Mouse (Mus musculus) heart, postnatal 14 days (tissue): Measurements from ENCODE around the gene Iqcn. TPM values are rescaled to one million over a fixed set of nuclear protein-coding genes. Genes with fewer than 3 reads are reported as not detected.

Experiments used
- DNase-seq, 2 experiments: peaks; one replicate each; pipeline ENCODE4 v3.0.0; 2021 to 2022
- intact Hi-C: fragments of 180-260 bp; cut with DNase I; formaldehyde crosslinking; loops from one replicate; pipeline ENCODE4 v1.15.1; 2025
- total RNA-seq, 2 experiments: library from RNA; stranded (reverse); gene quantifications; 2 replicates each; pipeline ENCODE4 v1.2.3; 2021

Gene Iqcn
- total RNA-seq, 2 experiments from 2014 or later, result 0.10 to 0.12 TPM

DNA sequence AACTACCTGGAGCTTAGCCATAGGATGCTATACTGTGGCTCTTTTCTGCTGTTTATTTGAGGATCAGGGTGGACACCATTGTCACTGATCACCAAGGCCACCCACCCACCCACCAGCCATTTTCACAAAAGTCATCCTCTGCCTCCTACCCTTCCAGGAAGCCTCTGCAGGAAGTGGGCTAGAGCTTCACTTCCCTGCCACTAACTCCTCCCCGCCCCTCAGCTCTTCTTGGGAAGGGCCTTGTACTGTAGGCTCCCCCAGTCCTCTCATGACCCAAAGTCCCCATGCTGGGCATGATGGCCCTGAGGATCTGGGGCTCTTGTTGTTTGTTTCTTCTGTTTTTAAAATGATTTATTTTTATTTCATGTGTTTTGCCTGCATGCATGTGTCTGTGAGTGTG, 27.9 kb upstream of the Iqcn start:
- DNase-seq, result no peak
- intact Hi-C loops, result loop anchor here (2.0 kb wide), 1 partner anchor 19 kb away; no protein-coding TSS in a partner anchor

DNA sequence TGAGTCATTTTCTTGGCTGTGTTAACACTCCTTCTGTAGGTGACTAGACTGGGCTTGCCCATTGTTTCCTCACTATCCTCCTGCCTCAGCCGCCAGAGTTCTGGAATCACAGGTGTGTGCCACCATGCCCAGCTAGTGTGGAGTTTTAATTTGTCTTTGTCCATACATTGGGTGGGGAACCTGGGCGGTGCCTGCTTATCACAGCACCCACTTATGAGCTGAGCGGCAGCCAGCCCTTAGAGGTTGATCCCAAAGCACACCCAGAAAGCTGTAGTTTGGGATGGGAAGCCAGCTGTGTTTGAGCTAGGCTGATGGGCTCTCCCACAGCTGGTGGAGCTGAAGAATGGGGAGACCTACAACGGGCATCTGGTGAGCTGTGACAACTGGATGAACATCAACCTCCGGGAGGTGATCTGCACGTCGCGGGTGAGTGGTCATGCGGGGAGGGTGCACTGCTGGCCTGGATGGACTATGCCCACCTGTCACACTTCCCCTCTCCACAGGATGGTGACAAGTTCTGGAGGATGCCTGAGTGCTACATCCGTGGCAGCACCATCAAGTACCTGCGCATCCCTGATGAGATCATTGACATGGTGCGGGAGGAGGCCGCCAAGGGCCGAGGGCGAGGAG, 25.7 kb upstream of the Iqcn start:
- no peak for DNase-seq
- intact Hi-C loops, result no loop called here

- intact Hi-C loops, result no loop called here
Observed at GRCm38 (mm10) chr8:70678679-70679078, 24.6 kb upstream of the Iqcn start.

DNA sequence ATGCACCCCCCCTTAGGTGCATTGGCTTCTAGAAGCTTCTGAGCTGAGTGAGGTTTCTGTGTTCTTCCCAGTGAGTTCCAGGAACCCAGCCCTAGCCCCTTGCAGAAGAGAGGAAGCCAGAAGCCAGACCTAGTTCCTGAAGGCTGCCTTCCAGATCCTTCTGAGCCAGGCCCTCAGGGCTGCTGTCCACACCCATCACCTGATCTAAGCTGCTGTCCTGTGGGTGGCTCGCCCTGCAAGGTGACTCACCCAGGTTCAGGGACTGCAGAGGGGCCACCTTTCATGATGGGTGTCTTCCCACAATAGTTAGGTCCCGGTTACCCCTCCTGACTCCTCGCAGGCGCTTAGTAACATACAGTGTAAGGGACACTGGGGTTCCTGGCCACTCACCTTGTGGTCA, 23.9 kb upstream of the Iqcn start:
- no peak for DNase-seq
- intact Hi-C loops, result no loop called here

More at GRCm38 (mm10) chr8:70678679-70679078, 24.6 kb upstream of the Iqcn start:
- DNase-seq, result no peak

GRCm38 (mm10) chr8:70680039-70680438, 23.2 kb upstream of the Iqcn start:
- no peak for DNase-seq
- intact Hi-C loops, result no loop called here

DNA sequence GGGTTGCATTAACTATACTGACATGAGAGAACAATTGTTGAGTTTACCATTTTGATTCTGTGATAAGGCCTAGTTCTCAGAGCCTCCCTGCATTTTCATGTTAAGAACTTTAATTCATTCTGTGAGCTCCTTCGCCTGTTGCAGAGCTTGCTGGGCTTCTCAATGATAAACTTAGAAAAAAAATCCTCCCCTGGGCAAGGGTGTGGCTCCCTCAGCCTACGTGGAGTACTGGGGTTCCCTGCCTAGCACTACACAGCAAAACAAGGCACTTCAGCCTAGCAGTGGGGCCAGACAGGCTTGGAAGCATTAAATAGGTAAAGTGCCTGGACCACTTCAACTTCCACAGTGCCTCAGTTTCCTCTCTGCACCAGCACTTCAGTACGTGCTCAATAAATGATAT, 21.8 kb upstream of the Iqcn start:
- intact Hi-C loops, result no loop called here
- DNase-seq, result no peak

DNA sequence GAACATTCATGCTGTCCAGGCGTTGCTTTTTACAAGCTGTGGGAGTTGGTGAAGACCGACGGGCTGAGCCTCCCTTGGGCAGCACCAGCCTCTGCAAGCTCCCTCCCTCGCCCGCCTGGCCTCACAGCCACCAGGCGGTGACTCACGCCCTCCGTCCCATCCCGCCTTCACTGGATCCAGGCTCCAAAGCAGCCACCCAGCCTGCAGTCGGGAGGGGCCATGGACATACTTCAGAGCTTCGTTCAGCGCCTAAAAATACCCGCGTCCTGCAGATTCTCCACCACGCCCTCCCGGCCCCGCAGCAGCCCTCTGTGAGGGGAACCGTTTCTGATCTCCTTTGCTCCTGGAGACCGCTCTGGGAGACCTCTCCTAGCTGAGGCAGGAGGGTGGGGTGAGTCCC, 21.1 kb upstream of the Iqcn start:
- intact Hi-C loops, result no loop called here
- DNase-seq, result peak; percentile 81 to 86

GRCm38 (mm10) chr8:70682692-70683091, 20.6 kb upstream of the Iqcn start:
- intact Hi-C loops, result no loop called here
- DNase-seq, result no peak

DNA sequence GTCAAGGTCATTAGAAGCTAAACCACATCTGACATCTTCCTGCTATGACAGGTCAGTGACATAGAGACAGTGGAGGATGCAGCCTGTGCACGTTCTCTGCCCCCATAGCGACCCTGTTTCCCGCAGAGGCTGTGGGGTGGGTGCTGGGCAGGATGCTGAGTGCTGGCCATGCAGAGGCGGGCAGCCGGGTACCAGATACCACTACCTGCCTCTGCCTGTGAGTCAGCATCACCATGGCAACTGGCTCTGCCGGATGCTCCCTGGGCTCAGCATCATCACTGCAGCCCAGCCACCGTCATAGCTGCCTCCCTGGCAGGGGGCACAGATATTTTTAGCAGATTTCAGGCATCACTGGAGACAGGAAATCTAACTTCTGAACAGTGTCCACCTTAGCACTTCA, 19.0 kb upstream of the Iqcn start:
- intact Hi-C loops, result no loop called here
- no peak for DNase-seq

GRCm38 (mm10) chr8:70687576-70687975, 15.7 kb upstream of the Iqcn start:
- intact Hi-C loops, result no loop called here
- DNase-seq, result peak; percentile 73 to 88

- no peak for DNase-seq
- intact Hi-C loops, result no loop called here
Observed at GRCm38 (mm10) chr8:70688136-70688535, 15.1 kb upstream of the Iqcn start.

DNA sequence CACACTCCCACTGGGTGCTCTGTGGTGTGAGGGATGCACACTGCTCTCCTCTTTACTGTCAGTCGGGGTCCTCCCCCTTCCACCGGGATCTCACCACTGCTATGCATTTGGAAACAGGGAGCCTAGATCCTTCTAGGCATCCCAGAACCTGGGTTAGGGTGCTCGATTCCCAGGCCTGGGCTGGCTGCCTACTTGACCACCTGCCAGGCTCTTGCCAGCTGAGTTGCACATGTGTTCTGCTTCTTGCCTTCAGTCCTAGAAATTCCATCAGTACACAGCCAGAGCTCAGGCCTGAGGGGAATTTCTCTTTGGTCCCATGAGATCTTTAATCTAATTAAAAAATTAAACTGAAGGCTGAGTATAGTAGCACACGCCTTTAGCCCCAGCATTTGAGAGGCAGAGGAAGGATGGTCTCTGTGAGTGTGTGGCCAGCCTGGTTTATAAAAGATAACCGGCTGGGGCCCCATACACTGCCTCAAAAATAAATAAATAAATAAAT, 13.3 kb upstream of the Iqcn start:
- DNase-seq, result no peak
- intact Hi-C loops, result no loop called here

GRCm38 (mm10) chr8:70691230-70691629, 12.0 kb upstream of the Iqcn start:
- no peak for DNase-seq
- intact Hi-C loops, result no loop called here

DNA sequence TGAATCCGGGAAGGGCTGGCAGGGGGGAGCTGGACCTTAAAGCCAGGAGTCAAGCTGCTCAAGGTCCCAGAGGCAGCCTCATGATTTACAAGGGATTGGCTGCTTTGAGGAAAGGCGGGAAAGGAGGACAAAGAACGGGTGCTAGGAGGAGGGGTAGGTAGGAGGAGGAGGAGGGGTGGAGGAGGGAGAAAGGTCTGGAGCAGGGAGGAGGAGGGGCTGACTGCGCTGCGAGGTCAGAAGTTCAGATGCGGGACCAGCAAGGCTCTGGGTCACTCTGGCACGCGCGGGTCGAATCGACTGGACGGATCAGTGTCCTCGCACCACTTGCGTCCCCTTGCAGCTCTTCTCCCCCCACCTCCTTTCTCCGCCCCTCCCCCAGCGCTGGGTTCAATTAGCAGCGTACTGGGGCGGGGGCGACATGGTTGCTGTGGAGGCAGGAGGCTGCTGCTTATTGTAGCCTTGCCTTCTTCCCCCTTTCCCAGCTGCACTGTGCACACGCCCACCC, 11.5 kb upstream of the Iqcn start:
- intact Hi-C loops, result no loop called here
- DNase-seq, result no peak

DNA sequence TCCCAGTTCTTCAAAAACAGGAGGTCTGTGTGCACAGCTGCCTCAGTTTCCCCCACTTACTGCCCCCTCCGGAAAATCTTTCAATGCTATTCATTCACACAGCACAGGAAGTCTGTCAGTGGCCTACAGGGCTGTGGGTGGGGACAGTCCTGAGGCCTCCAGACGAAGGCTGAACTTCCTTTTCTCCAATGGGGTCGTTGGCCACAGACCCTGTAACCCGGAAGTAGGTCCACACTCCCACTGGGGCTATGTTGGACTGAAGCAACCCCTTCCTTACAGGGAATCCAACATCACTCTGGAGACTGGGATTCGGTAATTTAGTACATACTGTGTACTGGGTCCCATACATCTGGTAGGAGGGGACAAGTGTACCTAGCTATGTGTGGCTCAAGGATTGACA, 9.6 kb upstream of the Iqcn start:
- intact Hi-C loops, result loop anchor here (2.0 kb wide), 1 partner anchor 19 kb away; no protein-coding TSS in a partner anchor
- DNase-seq, result no peak

- peak; percentile 56 to 63 for DNase-seq
- intact Hi-C loops, result loop anchor here (2.0 kb wide), 1 partner anchor 21 kb away; no protein-coding TSS in a partner anchor
Observed at GRCm38 (mm10) chr8:70695318-70696018, 7.8 kb upstream of the Iqcn start.

GRCm38 (mm10) chr8:70696019-70696885, 7.0 kb upstream of the Iqcn start:
- DNase-seq, result peak; percentile 84
- intact Hi-C loops, result no loop called here

GRCm38 (mm10) chr8:70696946-70697345, 6.3 kb upstream of the Iqcn start:
- intact Hi-C loops, result no loop called here
- no peak for DNase-seq

DNA sequence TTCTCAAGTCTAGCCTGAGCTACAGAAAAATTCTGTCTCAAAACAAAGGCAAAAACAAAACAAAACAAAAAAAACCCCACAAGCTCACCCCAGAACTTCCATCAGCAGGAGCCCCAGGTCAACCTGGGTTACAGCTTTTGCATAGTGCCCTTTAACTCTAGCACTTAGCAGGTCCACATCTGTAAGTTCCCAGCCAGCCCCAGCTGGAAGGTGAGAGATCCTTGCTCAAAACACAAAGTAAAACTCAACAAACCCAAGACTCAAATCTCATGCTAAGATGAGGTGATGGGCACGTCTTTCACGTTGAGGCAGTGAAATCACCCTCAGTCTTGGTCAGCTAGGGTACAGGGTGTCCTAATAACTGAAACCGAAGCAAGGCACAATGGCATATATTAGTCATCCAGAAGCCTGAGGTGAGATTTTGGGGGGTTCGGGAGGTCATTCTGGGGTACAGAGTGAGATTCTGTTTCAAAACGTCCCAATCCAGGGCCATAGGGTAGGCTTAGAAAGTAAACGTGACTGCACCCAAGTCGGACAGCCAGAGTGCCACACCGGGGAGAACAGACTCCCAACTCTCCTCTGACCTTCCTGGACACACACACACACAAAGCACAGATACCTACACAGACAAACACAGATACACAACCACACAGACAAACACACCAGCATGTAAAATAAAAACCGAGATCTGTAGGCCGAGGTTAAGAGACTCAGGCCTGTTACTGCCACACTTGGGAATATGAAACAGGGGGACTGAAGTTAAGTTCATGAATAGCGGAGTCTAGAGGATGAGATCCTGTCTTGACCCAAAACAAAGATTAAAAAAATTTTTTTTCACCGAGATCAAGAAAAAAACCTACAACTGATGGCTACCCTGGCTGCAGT, 5.6 kb upstream of the Iqcn start:
- DNase-seq, result no peak

More for the DNA sequence above, 5.6 kb upstream of the Iqcn start:
- intact Hi-C loops, result no loop called here
